Mouse (Mus musculus) ovary, adult 10 weeks (tissue): ENCODE measurements around the gene Eef1g. TPM values are rescaled to one million over a fixed set of nuclear protein-coding genes. Genes with fewer than 3 reads are reported as not detected.

Source experiments
- polyA plus RNA-seq: library from polyadenylated mRNA; stranded (reverse); fragments of 350-450 nt; fragmentation: Illumina TruSeq; extraction: RNeasy Lipid Tissue Mini Kit (QIAGEN cat#74804); gene quantifications from one replicate; pipeline ENCODE4 v1.2.3, GENCODE M21; 2014

Gene Eef1g
- polyA plus RNA-seq = 118 TPM

DNA sequence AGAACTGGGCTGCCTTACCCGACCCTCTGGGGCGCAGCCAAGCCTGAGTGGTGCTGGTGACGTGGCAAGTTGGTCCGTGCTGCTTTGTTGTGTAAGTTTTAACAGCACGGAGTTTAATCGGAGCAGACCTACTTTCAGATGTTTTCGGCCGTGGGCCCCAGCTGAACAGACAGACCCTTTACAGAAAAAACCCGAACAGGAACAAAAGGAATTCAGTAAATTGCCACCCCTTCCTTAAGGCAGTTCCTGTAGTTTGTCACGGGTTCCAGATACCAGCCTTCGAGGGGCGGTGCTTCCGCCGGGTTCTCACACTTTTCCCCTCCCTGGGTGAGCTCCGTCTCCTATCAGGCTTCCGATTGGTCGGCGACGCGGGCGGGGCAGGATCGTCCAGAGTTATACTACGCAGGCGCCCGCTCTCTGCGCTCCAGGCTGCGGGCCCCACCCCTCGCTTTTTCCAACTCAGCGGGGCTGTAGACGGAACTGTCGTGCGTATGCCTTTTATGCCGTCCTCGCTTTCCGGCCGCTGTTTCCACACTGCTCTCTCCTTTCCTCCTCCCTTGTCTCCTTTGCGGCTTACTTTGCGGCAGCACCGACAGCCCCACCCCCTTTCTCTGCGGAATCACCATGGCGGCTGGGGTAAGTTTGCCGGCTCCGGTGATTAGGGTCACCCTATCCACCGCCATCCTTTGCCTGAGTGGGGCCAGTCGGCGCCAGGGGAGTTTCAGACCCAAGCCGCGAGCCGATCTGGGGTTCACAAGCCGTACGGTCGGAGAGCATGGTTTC is at the start of gene Eef1g:
Gene Eef1g, plus strand, starts transcription at position 452 of the 783 bp plus-strand sequence.

GRCm38 (mm10) chr19:8920073-8920736 is 46.6 kb upstream of the Eef1g start, which contains the start of gene B3gat3:
Gene B3gat3 (plus strand): TSS chr19:8920374.

DNA sequence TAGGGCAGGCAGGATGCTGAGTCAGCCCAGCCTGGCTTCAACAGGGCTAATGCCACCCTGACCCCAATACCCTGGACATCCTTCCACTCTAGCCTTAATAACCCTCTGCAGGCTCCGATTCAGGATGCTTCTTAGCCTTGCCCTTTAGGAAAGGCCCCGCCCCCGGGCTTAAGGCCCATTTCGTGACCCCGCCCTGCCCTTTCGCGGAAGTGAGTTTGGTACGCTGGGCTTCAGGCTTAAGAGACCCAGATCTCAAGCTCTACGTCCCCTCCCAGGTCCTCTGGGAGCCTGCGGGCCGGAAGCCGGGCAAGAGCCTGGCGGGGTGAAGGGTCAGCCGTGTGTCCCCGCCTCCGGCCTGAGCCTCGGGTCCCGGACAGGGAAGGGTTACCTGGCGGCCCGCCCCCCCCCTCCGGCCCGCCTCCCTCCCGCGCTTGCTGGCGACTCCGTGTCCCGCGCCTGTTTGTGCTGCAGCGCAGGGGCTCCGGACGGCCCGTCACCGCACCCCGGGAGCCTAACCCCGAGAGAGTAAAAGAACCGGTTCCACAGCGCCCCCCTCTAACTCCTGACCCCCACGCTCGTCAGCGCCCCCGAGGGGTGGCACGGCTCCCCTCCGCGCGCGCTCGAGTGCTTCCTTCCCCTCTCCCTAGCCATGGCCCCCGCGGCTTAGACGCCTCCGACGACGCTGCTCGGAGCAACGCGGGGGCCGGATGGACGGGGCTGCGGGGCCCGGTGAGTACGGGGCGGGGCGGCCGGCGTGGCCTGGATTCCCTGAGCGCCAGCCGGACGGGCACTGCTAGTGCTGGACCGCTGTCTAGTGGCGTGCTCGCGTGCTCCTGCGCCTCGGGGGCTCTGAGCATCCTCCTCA is 37.4 kb upstream of the Eef1g start, which contains the start of the genes Rom1 and Eml3:
Gene Rom1, minus strand, starts transcription at position 133 of the 865 bp plus-strand sequence.
Gene Eml3, plus strand, starts transcription at position 329 of the 865 bp plus-strand sequence.

DNA sequence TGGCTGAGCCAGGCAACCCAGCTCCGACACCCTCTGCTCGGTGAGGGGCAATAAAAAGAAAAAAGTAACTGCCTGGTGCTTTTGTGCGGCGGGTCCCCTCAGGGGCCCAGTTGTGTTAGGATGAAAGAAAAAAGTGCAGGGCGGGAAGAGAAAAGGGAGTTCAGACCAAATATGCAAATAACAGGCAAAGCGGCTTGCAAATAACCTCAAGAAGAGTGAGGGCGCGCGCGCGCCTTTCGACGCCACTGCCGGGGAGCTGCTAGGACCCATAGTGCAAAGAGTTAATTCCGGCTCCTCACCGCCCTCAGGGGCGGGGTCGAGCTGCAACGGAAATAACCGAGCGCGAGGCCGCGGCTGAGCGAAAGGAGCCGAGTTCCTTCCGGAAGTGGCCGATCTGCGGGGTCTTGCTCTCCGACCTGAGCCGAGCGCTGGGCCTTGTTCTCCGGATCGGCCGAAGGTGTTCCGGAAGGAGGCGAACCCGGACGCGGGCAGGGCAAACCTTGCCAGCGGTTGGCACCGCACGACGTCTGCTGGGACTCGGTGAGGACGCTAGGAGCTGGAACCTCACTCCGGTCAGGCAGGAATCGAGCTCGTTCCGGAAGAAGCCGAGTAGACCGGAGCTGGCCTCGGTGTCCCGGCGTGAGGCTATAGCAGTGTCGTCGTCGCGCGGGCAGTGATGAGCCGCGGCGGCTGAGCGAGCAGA is 25.2 kb upstream of the Eef1g start, which contains the start of gene Mta2:
Gene Mta2, plus strand, starts transcription at position 361 of the 703 bp plus-strand sequence.

GRCm38 (mm10) chr19:8953135-8954039 is 13.5 kb upstream of the Eef1g start, which contains the start of gene Tut1:
Gene Tut1 (plus strand): TSS chr19:8953847.

GRCm38 (mm10) chr19:8989066-8989566 is 22.3 kb downstream of the Eef1g start, which contains the start of gene Ahnak:
Gene Ahnak (plus strand): TSS chr19:8989284.

Other genes starting within 250 kb of the Eef1g start
- 233 TPM for gene Slc3a2, start 243.7 kb upstream of the Eef1g start, polyA plus RNA-seq
- 11.1 TPM for gene Wdr74, start 231.2 kb upstream of the Eef1g start, polyA plus RNA-seq
- gene 1700092M07Rik, start 226.3 kb upstream of the Eef1g start, polyA plus RNA-seq = not detected
- gene Stx5a, start 225.6 kb upstream of the Eef1g start, polyA plus RNA-seq = 65.4 TPM
- 63.1 TPM for gene Nxf1, start 210.0 kb upstream of the Eef1g start, polyA plus RNA-seq
- gene Tmem223, start 196.0 kb upstream of the Eef1g start, polyA plus RNA-seq = 26.6 TPM
- 29.5 TPM for gene Tmem179b, start 192.6 kb upstream of the Eef1g start, polyA plus RNA-seq
- gene Taf6l, start 180.6 kb upstream of the Eef1g start, polyA plus RNA-seq = 1.2 TPM
- 64.4 TPM for gene Polr2g, start 168.5 kb upstream of the Eef1g start, polyA plus RNA-seq
- not detected for gene Zbtb3, start 164.5 kb upstream of the Eef1g start, polyA plus RNA-seq
- 110 TPM for gene Ttc9c, start 147.7 kb upstream of the Eef1g start, polyA plus RNA-seq
- 169 TPM for gene Hnrnpul2, start 147.0 kb upstream of the Eef1g start, polyA plus RNA-seq
- gene AC129217.1, start 137.3 kb upstream of the Eef1g start, polyA plus RNA-seq = 3.6 TPM
- gene Bscl2, start 129.6 kb upstream of the Eef1g start, polyA plus RNA-seq = 25.1 TPM
- gene Gng3, start 127.8 kb upstream of the Eef1g start, polyA plus RNA-seq = 0.57 TPM
- gene Lrrn4cl, start 116.3 kb upstream of the Eef1g start, polyA plus RNA-seq = 10.2 TPM
- gene Ubxn1, start 95.5 kb upstream of the Eef1g start, polyA plus RNA-seq = 15.6 TPM
- 2.8 TPM for gene Uqcc3, start 86.1 kb upstream of the Eef1g start, polyA plus RNA-seq
- 51.7 TPM for gene Lbhd1, start 83.3 kb upstream of the Eef1g start, polyA plus RNA-seq
- gene Gm49403, start 83.1 kb upstream of the Eef1g start, polyA plus RNA-seq = not detected
- gene 1810009A15Rik, start 78.2 kb upstream of the Eef1g start, polyA plus RNA-seq = 17.4 TPM
- gene Gm49416, start 78.1 kb upstream of the Eef1g start, polyA plus RNA-seq = not detected
- 1.3 TPM for gene Ints5, start 74.0 kb upstream of the Eef1g start, polyA plus RNA-seq
- 88.1 TPM for gene Ganab, start 69.0 kb upstream of the Eef1g start, polyA plus RNA-seq
- gene B3gat3, start 46.7 kb upstream of the Eef1g start, polyA plus RNA-seq = 6.5 TPM
- 0.60 TPM for gene Rom1, start 37.7 kb upstream of the Eef1g start, polyA plus RNA-seq
- gene Eml3, start 37.5 kb upstream of the Eef1g start, polyA plus RNA-seq = 3.0 TPM
- gene Mta2, start 25.2 kb upstream of the Eef1g start, polyA plus RNA-seq = 93.8 TPM
- gene Tut1, start 13.2 kb upstream of the Eef1g start, polyA plus RNA-seq = 2.3 TPM
- 70.1 TPM for gene Ahnak, start 22.2 kb downstream of the Eef1g start, polyA plus RNA-seq
- gene Scgb1a1, start 120.9 kb downstream of the Eef1g start, polyA plus RNA-seq = 1.4 TPM
- 16.0 TPM for gene Asrgl1, start 168.6 kb downstream of the Eef1g start, polyA plus RNA-seq